Comparison of ENCODE assay signal across 11 mouse cellular contexts in the genomic region with DNA sequence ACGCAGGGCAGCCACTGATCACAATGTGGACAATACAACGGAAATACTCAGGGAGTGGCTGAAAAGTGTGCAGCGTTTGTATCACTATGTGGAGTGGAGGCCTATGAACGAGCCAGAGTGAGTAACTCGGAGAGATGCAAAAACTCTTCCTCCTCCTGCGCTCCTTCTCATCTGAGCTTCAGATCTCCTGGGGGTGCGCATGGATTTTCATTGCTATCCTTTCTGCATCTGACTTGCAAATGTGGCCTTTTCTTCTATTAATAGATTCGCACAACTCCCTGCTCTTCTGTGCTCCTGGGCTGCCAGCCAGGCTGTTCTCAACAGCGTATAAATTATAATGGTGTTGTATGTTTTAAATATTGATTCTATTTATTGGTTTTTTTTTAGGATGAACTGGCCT.
DNase-seq lines count a peak whose midpoint lies in the region; ATAC-seq and TF ChIP-seq lines count a peak whose summit lies in the region.
"Had no signal": no experiment of that assay in that cellular context is flagged by ENCODE, and none has a peak within 500 bp of the region (broad histone marks: within the 10 kb centered on the region; RNA-seq: fewer than 3 reads in every experiment).

No protein-coding gene starts in this region.

- no peak overlapping the region for H3K4me3 ChIP-seq in heart, embryonic 15.5 days
- no peak overlapping the region for H3K4me3 ChIP-seq in heart, embryonic 12.5 days
- H3K4me3 ChIP-seq: liver, embryonic 12.5 days had no signal

- H3K9me3 ChIP-seq in heart, embryonic 15.5 days (replicated peaks): no peaks in the 10 kb centered on the region
- H3K9me3 ChIP-seq in heart, embryonic 12.5 days (replicated peaks): no peaks in the 10 kb centered on the region
- H3K9me3 ChIP-seq: liver, embryonic 12.5 days had no signal

- no peaks in the 10 kb centered on the region for H3K27me3 ChIP-seq in heart, embryonic 15.5 days
- no peaks in the 10 kb centered on the region for H3K27me3 ChIP-seq in heart, embryonic 12.5 days (replicated peaks)
- H3K27me3 ChIP-seq: liver, embryonic 12.5 days had no signal

- no peaks in the 10 kb centered on the region for H3K36me3 ChIP-seq in heart, embryonic 15.5 days
- H3K36me3 ChIP-seq in heart, embryonic 12.5 days: no peaks in the 10 kb centered on the region
- H3K36me3 ChIP-seq: liver, embryonic 12.5 days had no signal

- no peak overlapping the region for H3K27ac ChIP-seq in heart, embryonic 15.5 days
- no peak overlapping the region for H3K27ac ChIP-seq in heart, embryonic 12.5 days (ENCODE audit: poor library complexity, severe bottlenecking)
- H3K27ac ChIP-seq: liver, embryonic 12.5 days; macrophage had no signal

- no peak overlapping the region for H3K9ac ChIP-seq in heart, embryonic 15.5 days
- no peak overlapping the region for H3K9ac ChIP-seq in heart, embryonic 12.5 days
- H3K9ac ChIP-seq: liver, embryonic 12.5 days had no signal

- no peak for TF ChIP-seq POLR2A in brain, embryonic 14.5 days (IDR thresholded peaks at IDR 0.05; ENCODE audit: borderline replicate concordance, extremely low read depth, insufficient read depth, insufficient read length, poor library complexity, severe bottlenecking)

- WGBS in heart, embryonic 15.5 days: 49% methylated on average over 9 of the region's 9 CpGs
- 75% methylated on average over 9 of the region's 9 CpGs for WGBS in heart, embryonic 12.5 days

- DNase-seq in NIH3T3 (ENCODE audit: low read depth): peak; percentile 18
- DNase-seq in brain, embryonic 14.5 days (ENCODE audit: low read depth): peak; percentile 91
- DNase-seq in left cerebral cortex, adult 9 months (ENCODE audit: low spot score in 2 of 2): peak; percentile 11 to 38
- no peak for DNase-seq in urinary bladder, adult 18-20 months (ENCODE audit: low spot score in 2 of 2)
- no peak for DNase-seq in urinary bladder, postnatal 10 days (ENCODE audit: low spot score)
- DNase-seq in cerebellum, postnatal 36 days: no peak
- DNase-seq: spleen, adult 18-20 months had no signal

- H3K4me2 ChIP-seq in heart, embryonic 15.5 days: peak overlapping the region; percentile 31
- H3K4me2 ChIP-seq in heart, embryonic 12.5 days: no peak overlapping the region
- H3K4me2 ChIP-seq: liver, embryonic 12.5 days had no signal

- H3K4me1 ChIP-seq in heart, embryonic 15.5 days (replicated peaks): peaks cover 6% of the 10 kb centered on the region
- H3K4me1 ChIP-seq in heart, embryonic 12.5 days (replicated peaks): peaks cover 3% of the 10 kb centered on the region; the same call in 1 of the 2 replicates
- H3K4me1 ChIP-seq: liver, embryonic 12.5 days had no signal

- ATAC-seq in heart, embryonic 15.5 days (replicated peaks; ENCODE audit: insufficient number of reproducible peaks, insufficient read depth, low FRiP score, low read depth): no peak
- ATAC-seq in heart, embryonic 12.5 days (ENCODE audit: insufficient number of reproducible peaks, low FRiP score): no peak
- ATAC-seq: liver, embryonic 12.5 days had no signal

- TF ChIP-seq CTCF in brain, embryonic 14.5 days (IDR thresholded peaks at IDR 0.05; ENCODE audit: borderline replicate concordance, extremely low read depth, insufficient read depth, insufficient read length): no peak

Comparison
In these comparisons a context has a peak if more than half of its experiments do, and no peak if none do; other contexts are left out.
1. DNase-seq: peak in NIH3T3 (single experiment), brain, embryonic 14.5 days (single experiment) and left cerebral cortex, adult 9 months (2 of 2); none in urinary bladder, adult 18-20 months (0 of 2), urinary bladder, postnatal 10 days (single experiment) and cerebellum, postnatal 36 days (0 of 2).